Comparison of ENCODE assay signal across 8 mouse cellular contexts in the genomic region with DNA sequence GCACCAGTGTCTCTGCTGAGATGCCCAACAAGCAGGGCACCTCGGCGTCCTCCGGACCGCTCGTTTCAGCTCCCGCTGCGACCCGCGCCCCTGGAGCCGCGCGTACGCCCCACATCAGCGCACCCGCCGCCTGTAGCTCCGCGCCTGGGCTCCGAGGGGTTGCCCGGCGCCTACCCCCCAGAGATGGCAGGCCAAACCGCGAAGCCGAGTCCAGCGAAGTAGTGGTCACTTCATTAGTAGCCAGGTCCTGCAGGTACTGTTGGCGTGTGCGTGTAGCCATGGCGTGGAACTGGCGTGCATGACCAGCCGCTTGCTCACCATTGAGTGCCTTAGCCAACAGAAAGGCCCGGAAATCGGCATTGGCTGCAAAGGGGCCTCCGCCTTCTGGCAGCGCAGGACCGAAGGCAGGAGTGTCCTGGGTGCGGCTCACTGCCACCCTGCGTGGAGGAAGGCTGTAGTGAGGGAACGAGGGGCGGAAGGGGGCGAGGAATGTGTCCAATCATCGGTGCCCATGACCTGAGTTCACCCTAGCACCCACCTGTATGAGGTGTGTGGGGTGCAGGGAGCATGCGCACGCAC. TPM values are rescaled to one million over a fixed set of nuclear protein-coding genes. Genes with fewer than 3 reads are reported as not detected.
DNase-seq lines count a peak whose midpoint lies in the region; ATAC-seq lines count a peak whose summit lies in the region.

No protein-coding gene starts in this region.

- peak overlapping the region; percentile 56 for H3K4me3 ChIP-seq in heart, embryonic 10.5 days
- peak overlapping the region; percentile 54 for H3K4me3 ChIP-seq in hindbrain, embryonic 10.5 days
- peak overlapping the region; percentile 56 for H3K4me3 ChIP-seq in midbrain, embryonic 10.5 days

- H3K27me3 ChIP-seq in heart, embryonic 10.5 days (ENCODE audit: insufficient read depth, poor library complexity, severe bottlenecking): peaks cover 49% of the 10 kb centered on the region
- H3K27me3 ChIP-seq in hindbrain, embryonic 10.5 days (ENCODE audit: insufficient read depth, poor library complexity, severe bottlenecking): peaks cover 67% of the 10 kb centered on the region
- peaks cover 59% of the 10 kb centered on the region for H3K27me3 ChIP-seq in midbrain, embryonic 10.5 days (ENCODE audit: low read depth, poor library complexity, severe bottlenecking)

- peaks cover 86% of the 10 kb centered on the region for H3K36me3 ChIP-seq in heart, embryonic 10.5 days
- peaks cover 57% of the 10 kb centered on the region for H3K36me3 ChIP-seq in hindbrain, embryonic 10.5 days
- peaks cover 50% of the 10 kb centered on the region for H3K36me3 ChIP-seq in midbrain, embryonic 10.5 days

- H3K27ac ChIP-seq in heart, embryonic 10.5 days: peak overlapping the region; percentile 69
- peak overlapping the region; percentile 53; the same call in 1 of the 2 replicates for H3K27ac ChIP-seq in hindbrain, embryonic 10.5 days
- peak overlapping the region; percentile 14; the same call in 1 of the 2 replicates for H3K27ac ChIP-seq in midbrain, embryonic 10.5 days (replicated peaks)

- 17% methylated on average over 43 of the region's 43 CpGs for WGBS in heart, embryonic 10.5 days
- 7% methylated on average over 43 of the region's 43 CpGs for WGBS in hindbrain, embryonic 10.5 days
- 5% methylated on average over 43 of the region's 43 CpGs for WGBS in midbrain, embryonic 10.5 days

- no peak for ATAC-seq in megakaryocyte-erythroid progenitor cell, adult 5-6 weeks (replicated peaks; ENCODE audit: low FRiP score, low TSS enrichment, poor library complexity, severe bottlenecking)

- no peaks in the 10 kb centered on the region for H3K9me3 ChIP-seq in heart, embryonic 10.5 days
- H3K9me3 ChIP-seq in hindbrain, embryonic 10.5 days: no peaks in the 10 kb centered on the region
- no peaks in the 10 kb centered on the region for H3K9me3 ChIP-seq in midbrain, embryonic 10.5 days (replicated peaks)

- no peak for DNase-seq in heart, embryonic 10.5 days (ENCODE audit: low spot score)
- DNase-seq in heart, adult 18-20 months: no peak
- DNase-seq in Muller cell, postnatal 12 days (ENCODE audit: inconsistent ontology term): peak; percentile 16
- peak; percentile 39 for DNase-seq in hindbrain, embryonic 10.5 days (ENCODE audit: low spot score)
- DNase-seq in midbrain, embryonic 10.5 days (ENCODE audit: low spot score): peak; percentile 35
- no peak for DNase-seq in adrenal gland, adult 18-20 months (ENCODE audit: low spot score in 2 of 2)
- DNase-seq in cerebellum, adult 9-11 months: no peak

- peaks cover 22% of the 10 kb centered on the region for H3K4me1 ChIP-seq in heart, embryonic 10.5 days
- peaks cover 33% of the 10 kb centered on the region for H3K4me1 ChIP-seq in hindbrain, embryonic 10.5 days (replicated peaks)
- H3K4me1 ChIP-seq in midbrain, embryonic 10.5 days: peaks cover 27% of the 10 kb centered on the region

RNA-seq across cellular contexts. Expression of a gene that starts 8.7 kb away (rescaled TPM):
- polyA plus RNA-seq in heart, embryonic 10.5 days (2016; fragmentation: Nextera tagmentation; extraction: Ambion mirVana): 24.7 and 28.9 TPM in 2 replicates
- 10 to 100 TPM; 20.3 to 24.1 TPM for total RNA-seq in heart, adult 18-20 months (2021)
- 27.5 and 27.6 TPM in 2 replicates for polyA plus RNA-seq in hindbrain, embryonic 10.5 days (2016; fragmentation: Nextera tagmentation; extraction: Ambion mirVana)
- 22.3 and 22.9 TPM in 2 replicates for polyA plus RNA-seq in midbrain, embryonic 10.5 days (2016; fragmentation: Nextera tagmentation; extraction: Ambion mirVana)
- total RNA-seq in adrenal gland, adult 18-20 months (2021): 10 to 100 TPM; 41.1 to 45.6 TPM
- total RNA-seq in megakaryocyte-erythroid progenitor cell, adult 5-6 weeks (2014; fragmentation: Nextera tagmentation): 44.7 and 51.2 TPM in 2 replicates
- total RNA-seq in megakaryocyte-erythroid progenitor cell, adult 5-6 weeks (2017): 16.4 and 16.5 TPM in 2 replicates

RNA-seq across cellular contexts. Expression of a gene that starts 17.5 kb away (rescaled TPM):
- polyA plus RNA-seq in heart, embryonic 10.5 days (2016; fragmentation: Nextera tagmentation; extraction: Ambion mirVana): 36.8 and 38.1 TPM in 2 replicates
- total RNA-seq in heart, adult 18-20 months (2021): 10 to 100 TPM; 25.4 to 30.2 TPM
- 27.8 and 36.0 TPM in 2 replicates for polyA plus RNA-seq in hindbrain, embryonic 10.5 days (2016; fragmentation: Nextera tagmentation; extraction: Ambion mirVana)
- 28.7 and 31.2 TPM in 2 replicates for polyA plus RNA-seq in midbrain, embryonic 10.5 days (2016; fragmentation: Nextera tagmentation; extraction: Ambion mirVana)
- total RNA-seq in adrenal gland, adult 18-20 months (2021): 10 to 100 TPM; 79.6 to 90.2 TPM
- 64.8 and 66.0 TPM in 2 replicates for total RNA-seq in megakaryocyte-erythroid progenitor cell, adult 5-6 weeks (2014; fragmentation: Nextera tagmentation)
- total RNA-seq in megakaryocyte-erythroid progenitor cell, adult 5-6 weeks (2017): 36.1 and 49.7 TPM in 2 replicates

RNA-seq across cellular contexts. Expression of a gene that starts 33.7 kb away (rescaled TPM):
- 33.6 and 36.0 TPM in 2 replicates for polyA plus RNA-seq in heart, embryonic 10.5 days (2016; fragmentation: Nextera tagmentation; extraction: Ambion mirVana)
- 10 to 100 TPM; 21.5 to 25.2 TPM for total RNA-seq in heart, adult 18-20 months (2021)
- polyA plus RNA-seq in hindbrain, embryonic 10.5 days (2016; fragmentation: Nextera tagmentation; extraction: Ambion mirVana): 34.1 and 35.1 TPM in 2 replicates
- 28.7 and 29.9 TPM in 2 replicates for polyA plus RNA-seq in midbrain, embryonic 10.5 days (2016; fragmentation: Nextera tagmentation; extraction: Ambion mirVana)
- total RNA-seq in adrenal gland, adult 18-20 months (2021): 10 to 100 TPM; 36.9 to 45.8 TPM
- total RNA-seq in megakaryocyte-erythroid progenitor cell, adult 5-6 weeks (2014; fragmentation: Nextera tagmentation): 17.8 and 18.3 TPM in 2 replicates
- total RNA-seq in megakaryocyte-erythroid progenitor cell, adult 5-6 weeks (2017): 10.9 and 15.8 TPM in 2 replicates

RNA-seq across cellular contexts. Expression of a gene that starts 33.9 kb away (rescaled TPM):
- 20.1 and 26.3 TPM in 2 replicates for polyA plus RNA-seq in heart, embryonic 10.5 days (2016; fragmentation: Nextera tagmentation; extraction: Ambion mirVana)
- 10 to 100 TPM; 17.3 to 18.4 TPM for total RNA-seq in heart, adult 18-20 months (2021)
- polyA plus RNA-seq in hindbrain, embryonic 10.5 days (2016; fragmentation: Nextera tagmentation; extraction: Ambion mirVana): 27.3 and 30.8 TPM in 2 replicates
- polyA plus RNA-seq in midbrain, embryonic 10.5 days (2016; fragmentation: Nextera tagmentation; extraction: Ambion mirVana): 22.8 and 25.6 TPM in 2 replicates
- total RNA-seq in adrenal gland, adult 18-20 months (2021): 100 to 1,000 TPM in 1 of 2 experiments, 10 to 100 TPM in 1; 84.6 to 103 TPM
- 55.8 and 72.0 TPM in 2 replicates for total RNA-seq in megakaryocyte-erythroid progenitor cell, adult 5-6 weeks (2014; fragmentation: Nextera tagmentation)
- total RNA-seq in megakaryocyte-erythroid progenitor cell, adult 5-6 weeks (2017): 8.2 and 14.4 TPM in 2 replicates

RNA-seq across cellular contexts. Expression of a gene that starts 44.8 kb away (rescaled TPM):
- polyA plus RNA-seq in heart, embryonic 10.5 days (2016; fragmentation: Nextera tagmentation; extraction: Ambion mirVana): 33.2 and 35.4 TPM in 2 replicates
- total RNA-seq in heart, adult 18-20 months (2021): 10 to 100 TPM; 20.5 to 31.3 TPM
- 58.9 and 69.2 TPM in 2 replicates for polyA plus RNA-seq in hindbrain, embryonic 10.5 days (2016; fragmentation: Nextera tagmentation; extraction: Ambion mirVana)
- 65.6 and 74.8 TPM in 2 replicates for polyA plus RNA-seq in midbrain, embryonic 10.5 days (2016; fragmentation: Nextera tagmentation; extraction: Ambion mirVana)
- 10 to 100 TPM; 67.8 to 69.3 TPM for total RNA-seq in adrenal gland, adult 18-20 months (2021)
- 46.2 and 55.6 TPM in 2 replicates for total RNA-seq in megakaryocyte-erythroid progenitor cell, adult 5-6 weeks (2014; fragmentation: Nextera tagmentation)
- 60.7 and 86.1 TPM in 2 replicates for total RNA-seq in megakaryocyte-erythroid progenitor cell, adult 5-6 weeks (2017)

Comparison
In these comparisons a context has a peak if more than half of its experiments do, and no peak if none do; other contexts are left out.
1. DNase-seq: peak in Muller cell, postnatal 12 days (single experiment), hindbrain, embryonic 10.5 days (single experiment) and midbrain, embryonic 10.5 days (single experiment); none in heart, embryonic 10.5 days (single experiment), heart, adult 18-20 months (0 of 2), adrenal gland, adult 18-20 months (0 of 2) and cerebellum, adult 9-11 months (single experiment).
2. H3K27ac ChIP-seq: peak in every context shown above with its lines; median percentile 69 in heart, embryonic 10.5 days; 53 in hindbrain, embryonic 10.5 days; 14 in midbrain, embryonic 10.5 days.
3. Peak in every context shown above with its lines, with median percentiles within 50 percentile points of each other: H3K4me3 ChIP-seq.